Mouse (Mus musculus): ENCODE results near the gene Rac1.

- TF ChIP-seq CTCF (IDR thresholded peaks at IDR 0.05; ENCODE audit: borderline replicate concordance, extremely low read depth, insufficient read depth, insufficient read length), result no peak
- TF ChIP-seq POLR2A (IDR thresholded peaks at IDR 0.05; ENCODE audit: borderline replicate concordance, extremely low read depth, insufficient read depth, insufficient read length, poor library complexity, severe bottlenecking), result no peak
These were observed 2.9 kb upstream of the Rac1 start for GRCm38 (mm10) chr5:143530715-143531114.

All from brain, embryonic 14.5 days (tissue).